Mouse (Mus musculus) right cerebral cortex, postnatal 36 days (tissue): ENCODE data around the gene Sry.

ENCODE experiments used
- DNase-seq, 2 experiments: peaks; one replicate each; pipeline ENCODE4 v3.0.0; 2022; ENCODE audit warnings: low spot score in 2 of 2, mixed read lengths in 1 of 2

Sry gene

DNA sequence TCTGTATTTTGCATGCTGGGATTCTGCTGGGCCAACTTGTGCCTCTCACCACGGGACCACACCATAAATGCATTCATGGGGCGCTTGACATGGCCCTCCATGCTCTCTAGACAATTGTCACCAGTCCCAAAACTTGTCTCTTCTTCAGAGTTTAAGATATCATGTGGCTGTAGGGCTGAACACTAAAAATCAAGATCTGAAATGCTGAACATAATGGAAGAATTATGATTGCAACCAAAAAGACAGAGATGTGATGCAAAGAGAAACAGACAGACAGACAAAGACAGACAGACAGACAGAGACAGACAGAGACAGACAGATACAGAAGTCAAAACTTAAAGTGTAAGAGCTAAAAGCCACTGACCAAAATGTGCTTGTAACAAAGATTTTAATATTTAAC is at the start of gene Sry:
TSS of gene Sry (minus strand) at position 101 of the 400 bp plus-strand sequence.
- no peak for DNase-seq
